Mouse (Mus musculus) heart, embryonic 14.5 days (tissue): ENCODE results near the gene Alox5ap. TPM values are rescaled to one million over a fixed set of nuclear protein-coding genes. Genes with fewer than 3 reads are reported as not detected.

Source experiments
- ATAC-seq: fragments of 200-750 bp; cut with Nextera tagmentation; 2 replicates; pipeline ENCODE4 v1.8.0; 2017; ENCODE audit warnings: low read depth, moderate TSS enrichment; ENCODE audit not compliant: insufficient number of reproducible peaks, insufficient read depth, low FRiP score
- H3K27ac ChIP-seq, 2 experiments: fragments of 200-500 bp in 1 of 2; fragments of 300-500 bp in 1 of 2; sonication (generic) in 1 of 2; replicated peaks in 1 of 2; 2 replicates each; pipeline ENCODE4 v1.5.1; 2012 to 2014; ENCODE audit warnings: low read depth in 2 of 2, low read length in 2 of 2, control low read depth in 1 of 2, mild to moderate bottlenecking in 1 of 2, mixed read lengths in 1 of 2; ENCODE audit not compliant: control insufficient read depth in 1 of 2, insufficient read depth in 1 of 2
- H3K27me3 ChIP-seq: fragments of 300-500 bp; sonication (generic); 2 replicates; pipeline ENCODE4 v1.6.1; 2014; ENCODE audit warnings: mild to moderate bottlenecking, low read length, control low read depth; ENCODE audit not compliant: control insufficient read depth, insufficient read depth
- H3K36me3 ChIP-seq: fragments of 300-500 bp; sonication (generic); 2 replicates; pipeline ENCODE4 v1.6.1; 2014; ENCODE audit warnings: mild to moderate bottlenecking, control low read depth, low read length, mixed read lengths; ENCODE audit not compliant: control insufficient read depth, insufficient read depth
- H3K4me1 ChIP-seq, 2 experiments: fragments of 200-500 bp in 1 of 2; fragments of 300-500 bp in 1 of 2; sonication (generic) in 1 of 2; 2 replicates each; pipeline ENCODE4 v1.6.1; 2012 to 2014; ENCODE audit warnings: low read length in 2 of 2, control low read depth in 1 of 2, mixed read lengths in 1 of 2; ENCODE audit not compliant: control insufficient read depth in 2 of 2, insufficient read depth in 2 of 2
- H3K4me2 ChIP-seq: fragments of 300-500 bp; sonication (generic); 2 replicates; pipeline ENCODE4 v1.6.1; 2014; ENCODE audit warnings: mild to moderate bottlenecking, low read length
- H3K4me3 ChIP-seq, 2 experiments: fragments of 200-500 bp in 1 of 2; fragments of 300-500 bp in 1 of 2; sonication (generic) in 1 of 2; 2 replicates each; pipeline ENCODE4 v1.5.1; 2012 to 2014; ENCODE audit warnings: low read length in 2 of 2, mild to moderate bottlenecking in 2 of 2, control low read depth in 1 of 2, low read depth in 1 of 2, moderate library complexity in 1 of 2; ENCODE audit not compliant: control insufficient read depth in 1 of 2, insufficient read depth in 1 of 2
- H3K9ac ChIP-seq: fragments of 300-500 bp; sonication (generic); 2 replicates; pipeline ENCODE4 v1.6.1; 2014; ENCODE audit warnings: mild to moderate bottlenecking, low read length
- H3K9me3 ChIP-seq: fragments of 300-500 bp; sonication (generic); 2 replicates; pipeline ENCODE4 v1.6.1; 2016; ENCODE audit warnings: low read length, control low read depth; ENCODE audit not compliant: control insufficient read depth
- whole genome bisulfite sequencing: fragments of 180-500 bp; shearing (Covaris S2); extraction: QIAGEN DNeasy Blood & Tissue Kit; methylation state at CpG from one replicate; pipeline ENCODE4 v1.1.7; 2014; 5-methylcytosine and 5-hydroxymethylcytosine counted together
- polyA plus RNA-seq: library from polyadenylated mRNA; unstranded; fragments of >200 nt; fragmentation: Nextera tagmentation; extraction: Ambion mirVana; gene quantifications from 2 replicates; pipeline ENCODE4 v1.2.1, GENCODE M21; 2014

Alox5ap gene
- polyA plus RNA-seq, 1 experiment from 2014 or later: 7.2 TPM

DNA sequence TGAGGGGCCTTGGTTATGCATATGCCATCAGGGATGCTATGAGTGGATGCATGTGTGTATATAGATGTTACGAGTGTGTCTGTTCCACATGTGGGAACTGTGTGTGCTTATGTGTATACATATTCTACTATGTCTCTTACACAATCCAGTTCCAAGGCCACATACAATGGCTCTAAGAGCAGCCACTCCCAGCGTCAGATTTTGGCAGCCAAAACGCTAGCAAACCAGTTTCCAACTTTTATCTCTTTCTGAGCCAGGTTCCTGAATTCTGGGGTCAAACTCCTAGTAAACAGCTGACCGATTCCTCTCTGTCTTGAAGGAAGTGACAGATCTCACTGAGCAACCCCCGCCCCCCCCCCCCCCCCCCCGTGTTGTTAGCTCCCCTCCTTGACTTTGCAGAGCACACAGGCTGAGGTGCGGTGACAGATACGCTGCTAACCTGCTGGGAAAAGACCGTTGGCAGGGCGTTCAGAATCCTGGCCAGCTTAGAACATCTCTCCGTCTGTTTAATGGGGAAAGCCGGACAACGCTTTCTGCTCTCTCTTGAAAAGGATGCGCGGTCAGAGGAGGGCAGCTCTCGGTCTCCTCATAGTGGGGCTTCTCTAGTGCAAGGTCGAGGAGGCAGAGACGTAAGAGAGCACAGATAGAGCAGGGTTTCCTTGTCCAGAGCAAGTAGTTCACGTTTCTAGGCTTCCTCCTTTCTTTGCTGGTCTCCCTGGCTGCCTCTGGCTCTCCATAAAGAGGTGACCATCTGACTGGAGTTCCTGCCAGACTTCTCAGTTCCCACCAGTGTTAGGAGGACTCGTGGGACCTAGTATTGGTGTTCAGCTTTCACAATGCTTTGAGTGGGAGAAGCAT, 17.3 kb upstream of the Alox5ap start:
- Histone ChIP-seq H3K4me3 (peak overlapping the region in 1 of 2 experiments; percentile 9; a peak in 2 of 4 replicates), H3K9me3 (no peaks in the 10 kb centered on the region), H3K4me1 (peaks cover 9 to 22% of the 10 kb centered on the region in 2 experiments), H3K27ac (0 out of 4 replicates have a peak overlapping the region, but pooled peaks have one; percentile 1 to 9), H3K9ac (no peak overlapping the region), H3K4me2 (peak overlapping the region; percentile 52), H3K36me3 (no peaks in the 10 kb centered on the region), H3K27me3 (no peaks in the 10 kb centered on the region)
- WGBS: 18% methylated on average over 20 of the region's 20 CpGs
- no peak for ATAC-seq

DNA sequence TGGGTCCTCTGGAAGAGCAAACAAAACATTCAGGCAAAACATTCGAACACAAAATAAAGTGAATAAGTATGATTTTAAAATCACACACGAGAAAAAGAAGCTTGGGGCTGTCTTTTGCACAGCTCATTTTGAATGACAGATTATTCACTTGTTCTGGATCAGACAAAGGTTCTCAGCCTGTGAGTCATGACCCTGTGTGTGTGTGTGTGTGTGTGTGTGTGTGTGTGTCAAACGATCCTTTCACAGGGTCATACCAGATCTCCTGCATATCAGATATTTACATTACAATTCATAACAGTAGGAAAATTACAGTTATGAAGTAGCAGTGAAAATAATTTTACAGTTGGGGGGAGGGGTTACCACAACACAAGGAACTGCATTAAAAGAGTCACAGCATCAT, 12.3 kb upstream of the Alox5ap start:
- Histone ChIP-seq H3K4me1 (peaks cover 2 to 5% of the 10 kb centered on the region in 2 experiments; a peak in 2 of 4 replicates), H3K4me3 (no peak overlapping the region), H3K27ac (no peak overlapping the region), H3K9me3 (no peaks in the 10 kb centered on the region), H3K4me2 (no peak overlapping the region), H3K27me3 (no peaks in the 10 kb centered on the region), H3K9ac (no peak overlapping the region), H3K36me3 (no peaks in the 10 kb centered on the region)
- 74% methylated on average over 3 of the region's 3 CpGs for WGBS
- ATAC-seq: no peak

DNA sequence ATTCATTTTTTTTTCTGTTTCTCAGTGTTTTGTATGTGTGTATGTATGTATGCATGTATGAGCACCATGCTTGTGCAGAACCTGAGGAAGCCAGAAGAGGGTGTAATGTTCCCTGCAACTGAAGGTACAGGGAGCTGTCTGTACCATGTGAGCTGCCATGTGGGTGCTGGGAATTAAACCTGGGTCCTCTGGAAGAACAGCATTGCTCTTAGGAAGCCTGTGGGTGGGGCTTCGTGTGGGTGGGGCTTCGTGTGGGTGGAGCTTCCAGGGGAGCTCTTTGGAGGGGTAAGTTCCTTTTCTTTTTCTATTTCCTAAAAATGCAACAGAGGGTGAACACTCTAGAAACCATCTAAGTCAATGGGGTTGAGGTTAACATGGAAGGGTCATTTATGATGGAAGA, 11.1 kb upstream of the Alox5ap start:
- 47% methylated on average over 2 of the region's 2 CpGs for WGBS
- Histone ChIP-seq H3K4me3 (no peak overlapping the region), H3K4me2 (no peak overlapping the region), H3K4me1 (no peaks in the 10 kb centered on the region), H3K9ac (no peak overlapping the region), H3K27me3 (no peaks in the 10 kb centered on the region), H3K9me3 (no peaks in the 10 kb centered on the region), H3K36me3 (no peaks in the 10 kb centered on the region), H3K27ac (no peak overlapping the region)
- no peak for ATAC-seq

- Histone ChIP-seq H3K27me3 (no peaks in the 10 kb centered on the region), H3K4me1 (peaks cover 0 to 3% of the 10 kb centered on the region in 2 experiments; a peak in 2 of 4 replicates), H3K4me3 (no peak overlapping the region), H3K36me3 (no peaks in the 10 kb centered on the region), H3K9ac (no peak overlapping the region), H3K27ac (no peak overlapping the region), H3K4me2 (no peak overlapping the region), H3K9me3 (no peaks in the 10 kb centered on the region)
- no peak for ATAC-seq
- WGBS: 80% methylated on average over 2 of the region's 2 CpGs
These were observed 9.0 kb upstream of the Alox5ap start for GRCm38 (mm10) chr5:149255522-149255921.

GRCm38 (mm10) chr5:149257518-149258281, 6.9 kb upstream of the Alox5ap start:
- WGBS: 44% methylated on average over 14 of the region's 14 CpGs
- H3K36me3 ChIP-seq: no peaks in the 10 kb centered on the region
- no peak overlapping the region for H3K4me3 ChIP-seq
- no peak overlapping the region for H3K9ac ChIP-seq
- peaks cover 0 to 3% of the 10 kb centered on the region in 2 experiments; a peak in 2 of 4 replicates for H3K4me1 ChIP-seq
- ATAC-seq: no peak
- no peaks in the 10 kb centered on the region for H3K9me3 ChIP-seq
- H3K27ac ChIP-seq: no peak overlapping the region
- H3K27me3 ChIP-seq: no peaks in the 10 kb centered on the region
- H3K4me2 ChIP-seq: no peak overlapping the region

GRCm38 (mm10) chr5:149259093-149259492, 5.5 kb upstream of the Alox5ap start:
- Histone ChIP-seq H3K4me3 (no peak overlapping the region), H3K36me3 (no peaks in the 10 kb centered on the region), H3K9ac (peak overlapping the region; percentile 16; the same call in 1 of the 2 replicates), H3K9me3 (no peaks in the 10 kb centered on the region), H3K4me1 (peaks cover 0 to 3% of the 10 kb centered on the region in 2 experiments; a peak in 2 of 4 replicates), H3K4me2 (0 out of 2 replicates have a peak overlapping the region, but pooled peaks have one; percentile 29), H3K27me3 (no peaks in the 10 kb centered on the region), H3K27ac (no peak overlapping the region)
- no peak for ATAC-seq
- 43% methylated on average over 16 of the region's 16 CpGs for WGBS

DNA sequence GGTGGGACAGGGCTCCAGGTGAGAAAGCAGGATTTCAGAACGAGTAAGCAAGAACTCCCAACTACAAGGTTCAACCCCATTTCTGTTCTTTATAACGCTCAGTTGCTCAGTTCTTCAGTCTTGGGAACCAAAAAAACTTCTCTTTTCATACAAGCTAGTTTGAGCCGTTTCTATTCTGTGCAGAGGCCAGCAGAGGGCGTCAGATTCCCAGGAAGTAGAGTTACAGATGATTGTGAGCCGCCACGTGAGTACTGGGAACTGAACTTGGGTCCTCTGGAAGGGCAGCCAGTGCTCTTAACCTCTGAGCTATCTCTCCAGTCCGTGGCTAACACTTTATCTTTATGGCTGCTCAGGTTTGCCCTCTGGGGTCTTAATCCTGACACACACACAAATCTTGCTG, 3.1 kb upstream of the Alox5ap start:
- Histone ChIP-seq H3K4me3 (no peak overlapping the region), H3K27me3 (no peaks in the 10 kb centered on the region), H3K27ac (no peak overlapping the region), H3K9ac (no peak overlapping the region), H3K9me3 (no peaks in the 10 kb centered on the region), H3K4me2 (no peak overlapping the region), H3K36me3 (no peaks in the 10 kb centered on the region), H3K4me1 (peaks cover 0 to 3% of the 10 kb centered on the region in 2 experiments; a peak in 2 of 4 replicates)
- WGBS: 71% methylated on average over 7 of the region's 7 CpGs
- ATAC-seq: no peak
